Mouse (Mus musculus) CH12.LX (cell line): Measurements from ENCODE around the gene Ccnc. TPM values are rescaled to one million over a fixed set of nuclear protein-coding genes. Genes with fewer than 3 reads are reported as not detected.

Source experiments
- DNase-seq: peaks from one replicate; pipeline ENCODE4 v3.0.0-alpha.2; 2013; ENCODE audit errors: extremely low read depth
- H3K27ac ChIP-seq: 2 replicates; pipeline ENCODE4 v1.5.1; 2012; ENCODE audit warnings: low read depth, mild to moderate bottlenecking, control low read depth, moderate library complexity; ENCODE audit not compliant: insufficient read depth
- H3K27me3 ChIP-seq: replicated peaks from 2 replicates; pipeline ENCODE3; 2012; ENCODE audit warnings: inconsistent platforms
- H3K36me3 ChIP-seq, 2 experiments: replicated peaks in 1 of 2; 2 replicates each; pipeline versions ENCODE3 to v1.6.1; 2012; ENCODE audit warnings: inconsistent platforms in 1 of 2, low read length in 1 of 2, mild to moderate bottlenecking in 1 of 2, mixed read lengths in 1 of 2, moderate library complexity in 1 of 2; ENCODE audit not compliant: control insufficient read depth in 1 of 2, insufficient read depth in 1 of 2
- H3K4me1 ChIP-seq, 2 experiments: 2 replicates each; pipeline ENCODE4 v1.6.1; 2012; ENCODE audit warnings: inconsistent platforms in 1 of 2, moderate library complexity in 1 of 2; ENCODE audit not compliant: insufficient read depth in 2 of 2, control insufficient read depth in 1 of 2
- H3K4me2 ChIP-seq: 2 replicates; pipeline ENCODE4 v1.6.1; 2012; ENCODE audit warnings: low read depth, mild to moderate bottlenecking, control low read depth; ENCODE audit not compliant: poor library complexity, insufficient read depth, severe bottlenecking
- H3K4me3 ChIP-seq, 3 experiments: fragments of 150-350 bp in 1 of 3; sonication (generic) in 1 of 3; replicated peaks in 1 of 3; 2 replicates each; pipeline versions ENCODE3 to v1.5.1; 2011 to 2012; ENCODE audit warnings: low read depth in 2 of 3, low read length in 2 of 3, mild to moderate bottlenecking in 2 of 3, moderate library complexity in 2 of 3, control low read depth in 1 of 3, improper control_type of control experiment in 1 of 3, inconsistent platforms in 1 of 3, mixed read lengths in 1 of 3; ENCODE audit not compliant: poor library complexity in 1 of 3
- H3K79me2 ChIP-seq: replicated peaks from 2 replicates; pipeline ENCODE4 v1.6.1; 2012; ENCODE audit warnings: mild to moderate bottlenecking, moderate library complexity; ENCODE audit not compliant: control insufficient read depth, poor library complexity, insufficient read depth, severe bottlenecking; ENCODE audit errors: extremely low read depth
- H3K9ac ChIP-seq: 2 replicates; pipeline ENCODE4 v1.6.1; 2012; ENCODE audit warnings: low read depth, mild to moderate bottlenecking, control low read depth, moderate library complexity; ENCODE audit not compliant: insufficient read depth
- H3K9me3 ChIP-seq: replicated peaks from 2 replicates; pipeline ENCODE3; 2012; ENCODE audit warnings: low read length, inconsistent platforms, mixed read lengths
- CHD2 ChIP-seq: IDR thresholded peaks from 2 replicates; pipeline ENCODE4 v1.6.1; 2011; ENCODE audit warnings: low read length, improper control_type of control experiment
- CTCF ChIP-seq, 2 experiments: IDR thresholded peaks in 1 of 2; conservative IDR thresholded peaks in 1 of 2; 2 replicates each; pipeline ENCODE4 v1.5.1; 2011 to 2012; ENCODE audit warnings: low read depth in 2 of 2, low read length in 2 of 2, improper control_type of control experiment in 1 of 2, inconsistent platforms in 1 of 2, mild to moderate bottlenecking in 1 of 2, moderate library complexity in 1 of 2
- E2F4 ChIP-seq: IDR thresholded peaks from 2 replicates; pipeline ENCODE4 v1.6.1; 2011; ENCODE audit warnings: low read depth, low read length, improper control_type of control experiment; ENCODE audit not compliant: insufficient replicate concordance
- ELF1 ChIP-seq: IDR thresholded peaks from 2 replicates; pipeline ENCODE4 v1.6.1; 2014; ENCODE audit warnings: low read depth, mild to moderate bottlenecking, inconsistent platforms, low read length, improper control_type of control experiment
- EP300 ChIP-seq: IDR thresholded peaks from 2 replicates; pipeline ENCODE4 v1.6.1; 2011; ENCODE audit warnings: low read length, improper control_type of control experiment
- HCFC1 ChIP-seq: IDR thresholded peaks from 2 replicates; pipeline ENCODE4 v1.6.1; 2012; ENCODE audit warnings: low read depth, mild to moderate bottlenecking, inconsistent platforms, low read length, improper control_type of control experiment
- JUN ChIP-seq: IDR thresholded peaks from 2 replicates; pipeline ENCODE4 v1.6.1; 2011; ENCODE audit warnings: low read depth, mild to moderate bottlenecking, low read length, improper control_type of control experiment, moderate library complexity; ENCODE audit not compliant: insufficient read depth
- MAX ChIP-seq: IDR thresholded peaks from 2 replicates; pipeline ENCODE4 v1.6.1; 2011; ENCODE audit warnings: low read length, improper control_type of control experiment
- MAZ ChIP-seq: IDR thresholded peaks from 2 replicates; pipeline ENCODE4 v1.6.1; 2012; ENCODE audit warnings: low read depth, mild to moderate bottlenecking, inconsistent platforms, low read length, improper control_type of control experiment, moderate library complexity
- MEF2A ChIP-seq: IDR thresholded peaks from 2 replicates; pipeline ENCODE4 v1.6.1; 2014; ENCODE audit warnings: low read depth, mild to moderate bottlenecking, inconsistent platforms, low read length, improper control_type of control experiment, borderline replicate concordance
- MXI1 ChIP-seq: IDR thresholded peaks from 2 replicates; pipeline ENCODE4 v1.6.1; 2011; ENCODE audit warnings: mild to moderate bottlenecking, low read depth, low read length, improper control_type of control experiment
- NELFE ChIP-seq: IDR thresholded peaks from 2 replicates; pipeline ENCODE4 v1.6.1; 2011; ENCODE audit warnings: low read depth, low read length, improper control_type of control experiment
- NRF1 ChIP-seq: IDR thresholded peaks from 2 replicates; pipeline ENCODE4 v1.6.1; 2014; ENCODE audit warnings: low read depth, mild to moderate bottlenecking, inconsistent platforms, low read length, improper control_type of control experiment, moderate library complexity
- POLR2AphosphoS2 ChIP-seq: IDR thresholded peaks from 2 replicates; pipeline ENCODE4 v1.6.1; 2011; ENCODE audit warnings: low read depth, low read length, improper control_type of control experiment
- RCOR1 ChIP-seq: conservative IDR thresholded peaks from 2 replicates; pipeline ENCODE4 v1.6.1; 2012; ENCODE audit warnings: low read depth, mild to moderate bottlenecking, inconsistent platforms, low read length, improper control_type of control experiment
- SIN3A ChIP-seq: IDR thresholded peaks from 2 replicates; pipeline ENCODE4 v1.6.1; 2012; ENCODE audit warnings: low read length, improper control_type of control experiment, inconsistent platforms
- SMC3 ChIP-seq: IDR thresholded peaks from 2 replicates; pipeline ENCODE4 v1.6.1; 2011; ENCODE audit warnings: low read depth, low read length, improper control_type of control experiment
- TCF12 ChIP-seq: IDR thresholded peaks from 2 replicates; pipeline ENCODE4 v1.6.1; 2014; ENCODE audit warnings: low read depth, mild to moderate bottlenecking, inconsistent platforms, low read length, improper control_type of control experiment
- UBTF ChIP-seq: IDR thresholded peaks from 2 replicates; pipeline ENCODE4 v1.6.1; 2012; ENCODE audit warnings: low read depth, mild to moderate bottlenecking, inconsistent platforms, low read length, improper control_type of control experiment, moderate library complexity
- USF2 ChIP-seq: conservative IDR thresholded peaks from 2 replicates; pipeline ENCODE4 v1.6.1; 2011; ENCODE audit warnings: low read depth, low read length, improper control_type of control experiment
- ZC3H11A ChIP-seq: IDR thresholded peaks from 2 replicates; pipeline ENCODE4 v1.6.1; 2012; ENCODE audit warnings: low read depth, mild to moderate bottlenecking, inconsistent platforms, low read length, improper control_type of control experiment
- ZNF384 ChIP-seq: IDR thresholded peaks from 2 replicates; pipeline ENCODE4 v1.6.1; 2012; ENCODE audit warnings: low read depth, low read length, improper control_type of control experiment, inconsistent platforms
- dilution Hi-C: fragments of 300-500 bp; cut with MboI; formaldehyde crosslinking; loops from 2 replicates; pipeline ENCODE4 v1.14.3; 2020; ENCODE audit warnings: low sequenced_read_pairs; ENCODE audit not compliant: extremely low pct_unique_long_range_greater_than_20kb, extremely low pct_ligation_motif_present
- in situ Hi-C: fragments of 300-500 bp; cut with MboI; formaldehyde crosslinking; loops from 3 replicates; pipeline ENCODE4 v1.14.3; 2019; ENCODE audit warnings: low sequenced_read_pairs, low pct_ligation_motif_present, low pct_unique_long_range_greater_than_20kb, mixed read lengths
- polyA plus RNA-seq: library from polyadenylated mRNA; unstranded; fragments of >175 nt; gene quantifications from 2 replicates; pipeline ENCODE4 v1.2.1, GENCODE M21; 2012; ENCODE audit warnings: low read depth; ENCODE audit not compliant: insufficient read length
- total RNA-seq, 2 experiments: library from RNA; depleted of rRNA; stranded (reverse); fragments of 300-350 nt in 1 of 2; fragments of >200 nt in 1 of 2; gene quantifications; 2 replicates each; pipeline ENCODE4 v1.2.3; 2012 to 2014

The Ccnc gene
- total and polyA plus RNA-seq, 3 experiments: 20.7 to 61.4 (median 32.3) TPM

DNA sequence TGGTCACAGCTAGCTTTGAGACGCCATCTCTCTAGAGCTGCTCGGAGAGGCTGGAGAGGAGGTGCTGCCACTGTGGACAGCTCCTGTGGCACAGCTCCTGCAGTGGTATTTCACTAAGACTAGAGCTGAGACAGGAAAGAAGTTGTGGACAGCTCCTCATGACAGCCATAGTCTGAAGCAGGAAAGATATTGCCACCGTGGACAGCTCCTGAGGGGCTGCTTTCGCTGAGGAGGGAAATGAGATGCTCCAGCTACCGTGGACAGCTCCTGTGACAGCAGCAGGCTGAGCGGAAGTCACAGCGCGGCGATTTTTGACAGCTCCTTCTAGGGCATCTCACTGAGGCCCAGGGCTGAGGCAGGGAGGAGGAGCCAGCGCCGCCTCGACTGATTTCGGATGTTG, 15.4 kb upstream of the Ccnc start:
- no peak for TF ChIP-seq MEF2A
- TF ChIP-seq POLR2AphosphoS2: no peak
- TF ChIP-seq CHD2: no peak
- TF ChIP-seq CTCF (conservative IDR thresholded peaks at IDR 0.05 in 1 of 2, IDR thresholded peaks at IDR 0.05 in 1 of 2; ENCODE audit: low read depth in 2 of 2, low read length in 2 of 2): no peak
- TF ChIP-seq ELF1: peak; percentile 69; the same call in 1 of the 2 replicates
- TF ChIP-seq TCF12: no peak
- no peak for TF ChIP-seq RCOR1
- no peak for TF ChIP-seq ZNF384
- no peak for TF ChIP-seq HCFC1
- no peak for TF ChIP-seq USF2
- TF ChIP-seq MAX: peak; percentile 56; the same call in 1 of the 2 replicates
- no peak for TF ChIP-seq NELFE
- TF ChIP-seq E2F4: no peak
- TF ChIP-seq MXI1: peak; percentile 99
- no peak for TF ChIP-seq ZC3H11A
- TF ChIP-seq NRF1: no peak
- TF ChIP-seq SIN3A: peak; percentile 100
- TF ChIP-seq, all 38 proteins: peak for 4
- peaks cover 59% of the 10 kb centered on the region for H3K27me3 ChIP-seq
- no peaks in the 10 kb centered on the region for H3K36me3 ChIP-seq
- H3K4me1 ChIP-seq: peaks cover 0 to 4% of the 10 kb centered on the region in 2 experiments; a peak in 2 of 4 replicates
- H3K9ac ChIP-seq: no peak overlapping the region
- dilution Hi-C loops (no loop called here), in situ Hi-C loops (no loop called here)
- no peak overlapping the region for H3K4me3 ChIP-seq
- no peaks in the 10 kb centered on the region for H3K79me2 ChIP-seq
- H3K9me3 ChIP-seq: no peaks in the 10 kb centered on the region
- peak; percentile 84 for DNase-seq
- no peak overlapping the region for H3K27ac ChIP-seq
- H3K4me2 ChIP-seq: peak overlapping the region; percentile 26; the same call in 1 of the 2 replicates

DNA sequence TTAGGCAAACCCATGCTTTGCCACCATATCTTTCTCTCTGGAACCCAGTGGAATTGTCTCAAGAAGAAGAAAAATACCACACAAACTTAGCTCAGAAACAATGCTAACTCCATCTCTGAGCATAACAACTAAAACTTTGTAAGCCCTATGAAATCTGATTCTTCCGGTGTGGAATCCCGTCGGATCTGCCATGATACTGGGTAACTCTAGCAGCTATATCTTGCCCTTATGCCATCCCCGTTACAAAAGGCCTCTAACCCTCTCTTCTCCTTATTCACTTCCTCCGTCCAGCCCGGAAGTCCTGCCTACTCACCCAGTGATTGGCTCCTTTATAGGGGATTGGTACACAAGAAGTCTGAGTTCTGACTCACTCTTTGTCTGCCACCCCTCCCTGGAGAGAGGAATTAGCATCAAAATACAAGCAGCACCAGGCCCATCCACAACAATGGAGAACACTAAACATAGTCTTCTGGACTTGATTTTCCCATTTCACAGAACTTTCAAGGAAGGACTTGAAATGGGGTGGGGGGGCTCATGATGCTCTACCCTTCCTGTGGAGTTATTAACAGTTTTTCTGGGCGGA, 4.7 kb upstream of the Ccnc start:
- dilution Hi-C loops: no loop called here
- H3K9ac ChIP-seq: no peak overlapping the region
- no peak overlapping the region for H3K27ac ChIP-seq
- TF ChIP-seq SIN3A (no peak), MAZ (no peak), UBTF (no peak), POLR2AphosphoS2 (no peak), MXI1 (no peak), HCFC1 (no peak), EP300 (no peak), SMC3 (no peak), JUN (no peak), CTCF (conservative IDR thresholded peaks at IDR 0.05 in 1 of 2, IDR thresholded peaks at IDR 0.05 in 1 of 2; ENCODE audit: low read depth in 2 of 2, low read length in 2 of 2) (no peak), TCF12 (no peak)
- TF ChIP-seq, all 38 proteins: peak for 0
- DNase-seq: no peak
- Histone ChIP-seq H3K79me2 (0 out of 2 replicates have a peak, but pooled peaks cover 2% of the 10 kb centered on the region), H3K9me3 (no peaks in the 10 kb centered on the region), H3K27me3 (peaks cover 25% of the 10 kb centered on the region), H3K4me3 (no peak overlapping the region), H3K36me3 (no peaks in the 10 kb centered on the region), H3K4me2 (no peak overlapping the region), H3K4me1 (no peaks in the 10 kb centered on the region)
- in situ Hi-C loops: no loop called here
